ENCODE assay signal across 9 mouse cellular contexts in the genomic region with DNA sequence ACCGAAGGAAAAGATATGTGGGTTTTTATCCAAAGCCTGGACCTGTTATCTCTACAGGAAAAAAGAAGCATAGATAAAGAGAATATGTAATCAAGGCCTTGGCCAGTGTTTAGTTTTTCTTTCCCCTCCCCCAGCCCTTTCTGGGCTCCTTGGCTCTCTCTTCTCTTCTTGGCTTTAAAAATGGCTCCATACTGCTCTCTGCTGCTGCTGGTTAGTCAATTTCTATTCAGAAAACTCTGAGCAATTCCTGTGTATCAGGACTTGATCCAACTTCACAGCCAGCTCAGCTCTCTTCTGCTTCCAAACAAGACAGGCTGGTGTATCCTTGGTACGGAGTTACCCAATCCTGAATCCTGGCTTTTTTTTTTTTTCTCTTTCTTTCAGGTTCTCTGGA.
DNase-seq lines count a peak whose midpoint lies in the region; ATAC-seq and TF ChIP-seq lines count a peak whose summit lies in the region.
"Had no signal": no experiment of that assay in that cellular context is flagged by ENCODE, and none has a peak within 500 bp of the region (broad histone marks: within the 10 kb centered on the region; RNA-seq: fewer than 3 reads in every experiment).

No protein-coding gene starts in this region.

- H3K9me3 ChIP-seq in hindbrain, postnatal 0 days (ENCODE audit: low read length): no peaks in the 10 kb centered on the region
- H3K9me3 ChIP-seq in lung, embryonic 15.5 days: no peaks in the 10 kb centered on the region
- H3K9me3 ChIP-seq: limb, embryonic 15.5 days had no signal

- H3K27me3 ChIP-seq in hindbrain, postnatal 0 days (ENCODE audit: insufficient read depth, low read length): no peaks in the 10 kb centered on the region
- no peaks in the 10 kb centered on the region for H3K27me3 ChIP-seq in lung, embryonic 15.5 days
- H3K27me3 ChIP-seq: limb, embryonic 15.5 days had no signal

- peak; percentile 62 for TF ChIP-seq CTCF in hindbrain, postnatal 0 days (IDR thresholded peaks at IDR 0.05; ENCODE audit: low read depth)

- peak; percentile 49 to 53 for DNase-seq in heart, adult 18-20 months
- DNase-seq in heart, adult 11 months: no peak
- peak; percentile 88 for DNase-seq in hindbrain, postnatal 0 days (ENCODE audit: low spot score)
- peak; percentile 41 to 51 for DNase-seq in right cerebral cortex, adult 2 months (ENCODE audit: low spot score in 2 of 2)

- WGBS in hindbrain, postnatal 0 days: 52% methylated on average over 2 of the region's 2 CpGs
- WGBS in lung, embryonic 15.5 days: 16% methylated on average over 2 of the region's 2 CpGs

- no peak overlapping the region for H3K9ac ChIP-seq in hindbrain, postnatal 0 days (replicated peaks; ENCODE audit: low read length)
- H3K9ac ChIP-seq in lung, embryonic 15.5 days: no peak overlapping the region
- H3K9ac ChIP-seq: limb, embryonic 15.5 days had no signal

- no peaks in the 10 kb centered on the region for H3K36me3 ChIP-seq in hindbrain, postnatal 0 days (ENCODE audit: insufficient read depth, low read length)
- H3K36me3 ChIP-seq in lung, embryonic 15.5 days: no peaks in the 10 kb centered on the region
- H3K36me3 ChIP-seq: limb, embryonic 15.5 days had no signal

- no peak overlapping the region for H3K27ac ChIP-seq in hindbrain, postnatal 0 days
- H3K27ac ChIP-seq in lung, embryonic 15.5 days: peak overlapping the region; percentile 35; the same call in 1 of the 2 replicates
- H3K27ac ChIP-seq: limb, embryonic 15.5 days had no signal

- no peak overlapping the region for H3K4me2 ChIP-seq in hindbrain, postnatal 0 days (ENCODE audit: low read depth, low read length)
- H3K4me2 ChIP-seq in lung, embryonic 15.5 days: no peak overlapping the region
- H3K4me2 ChIP-seq: limb, embryonic 15.5 days had no signal

- peak; percentile 92 for ATAC-seq in cerebellum, adult (ENCODE audit: insufficient number of reproducible peaks, low FRiP score, low TSS enrichment)
- ATAC-seq in frontal cortex, adult (ENCODE audit: low TSS enrichment): peak; percentile 99
- peak; percentile 90 for ATAC-seq in hindbrain, postnatal 0 days
- ATAC-seq in lung, embryonic 15.5 days (ENCODE audit: borderline replicate concordance, extremely low read depth, low FRiP score, low TSS enrichment): peak; percentile 88; the same call in 1 of the 2 replicates
- no peak for ATAC-seq in CD4-positive, CD25-positive, alpha-beta regulatory T cell, adult 4 months

- no peak overlapping the region for H3K4me3 ChIP-seq in hindbrain, postnatal 0 days (ENCODE audit: low read length)
- no peak overlapping the region for H3K4me3 ChIP-seq in lung, embryonic 15.5 days
- H3K4me3 ChIP-seq: limb, embryonic 15.5 days had no signal

- no peaks in the 10 kb centered on the region for H3K4me1 ChIP-seq in hindbrain, postnatal 0 days (ENCODE audit: insufficient read depth, low read length)
- peaks cover 11% of the 10 kb centered on the region; the same call in 1 of the 2 replicates for H3K4me1 ChIP-seq in lung, embryonic 15.5 days
- H3K4me1 ChIP-seq: limb, embryonic 15.5 days had no signal
